Mouse (Mus musculus) effector memory CD4-positive, alpha-beta T cell, adult 5 months (primary cell): ENCODE data around the gene Urb1. TPM values are rescaled to one million over a fixed set of nuclear protein-coding genes. Genes with fewer than 3 reads are reported as not detected.

ENCODE experiments used
- polyA plus RNA-seq: library from polyadenylated mRNA; unstranded; fragments of 100-300 nt; shearing (Covaris generic); gene quantifications from one replicate; pipeline ENCODE4 v1.2.1, GENCODE M21; 2017

Gene Urb1
- 15.4 TPM for polyA plus RNA-seq

GRCm38 (mm10) chr16:90809975-90810715 lies at the start of gene Urb1:
TSS of gene Urb1 (minus strand) at chr16:90810413.

GRCm38 (mm10) chr16:90826457-90826856 lies 16.2 kb upstream of the Urb1 start, which contains the start of gene Eva1c:
TSS of gene Eva1c (plus strand) at chr16:90826719.

GRCm38 (mm10) chr16:90738092-90738956 lies 71.9 kb downstream of the Urb1 start, which contains the start of gene Mrap:
TSS of gene Mrap (plus strand) at chr16:90738207.

GRCm38 (mm10) chr16:90727233-90728115 lies 82.7 kb downstream of the Urb1 start, which contains the start of gene Mis18a:
TSS of gene Mis18a (minus strand) at chr16:90727404.

Other genes with a start within 250 kb of the Urb1 start
- gene Mis18a, start 83.0 kb downstream of the Urb1 start, polyA plus RNA-seq: 39.7 TPM
- not detected for gene Mrap, start 72.2 kb downstream of the Urb1 start, polyA plus RNA-seq
- gene Eva1c, start 16.3 kb upstream of the Urb1 start, polyA plus RNA-seq: not detected
- gene Cfap298, start 124.7 kb upstream of the Urb1 start, polyA plus RNA-seq: 20.5 TPM
- 46.3 TPM for gene Synj1, start 200.9 kb upstream of the Urb1 start, polyA plus RNA-seq
- gene Paxbp1, start 234.1 kb upstream of the Urb1 start, polyA plus RNA-seq: 121 TPM